In genomic region chr3:84974193-84974592, GRCm38 (mm10) we compare ENCODE assay signal across 19 mouse cellular contexts.
DNase-seq lines count a peak whose midpoint lies in the region; ATAC-seq and TF ChIP-seq lines count a peak whose summit lies in the region.
"Had no signal": no experiment of that assay in that cellular context is flagged by ENCODE, and none has a peak within 500 bp of the region (broad histone marks: within the 10 kb centered on the region; RNA-seq: fewer than 3 reads in every experiment).

No protein-coding gene starts in this region.

- H3K36me3 ChIP-seq in midbrain, embryonic 11.5 days (ENCODE audit: control insufficient read depth, insufficient read depth, low read length): peaks cover 7% of the 10 kb centered on the region
- 0 out of 2 replicates have a peak, but pooled peaks cover 20% of the 10 kb centered on the region for H3K36me3 ChIP-seq in midbrain, embryonic 15.5 days (replicated peaks)

- H3K9ac ChIP-seq in midbrain, embryonic 11.5 days (ENCODE audit: low read length): no peak overlapping the region
- no peak overlapping the region for H3K9ac ChIP-seq in midbrain, embryonic 15.5 days
- H3K9ac ChIP-seq: embryonic facial prominence, embryonic 12.5 days; forebrain, embryonic 13.5 days; forebrain, embryonic 15.5 days; forebrain, postnatal 0 days had no signal

- H3K9me3 ChIP-seq in midbrain, embryonic 11.5 days (ENCODE audit: control insufficient read depth, low read length): no peaks in the 10 kb centered on the region
- H3K9me3 ChIP-seq in midbrain, embryonic 15.5 days: no peaks in the 10 kb centered on the region
- H3K9me3 ChIP-seq: embryonic facial prominence, embryonic 10.5 days; embryonic facial prominence, embryonic 12.5 days; forebrain, embryonic 13.5 days; forebrain, embryonic 15.5 days had no signal

- 85% methylated on average over 9 of the region's 9 CpGs for WGBS in midbrain, embryonic 11.5 days
- WGBS in midbrain, embryonic 15.5 days: 78% methylated on average over 9 of the region's 9 CpGs

- no peak for TF ChIP-seq CTCF in layer of hippocampus, adult 2 months (conservative IDR thresholded peaks at IDR 0.05)

- H3K4me1 ChIP-seq in midbrain, embryonic 11.5 days (ENCODE audit: control insufficient read depth, insufficient read depth, low read length): peaks cover 10% of the 10 kb centered on the region
- H3K4me1 ChIP-seq in midbrain, embryonic 15.5 days: no peaks in the 10 kb centered on the region
- H3K4me1 ChIP-seq: embryonic facial prominence, embryonic 10.5 days; embryonic facial prominence, embryonic 12.5 days; forebrain, embryonic 13.5 days; forebrain, embryonic 15.5 days had no signal

- peak overlapping the region; percentile 63; the same call in 1 of the 2 replicates for H3K27ac ChIP-seq in layer of hippocampus, adult 2 months
- H3K27ac ChIP-seq in midbrain, embryonic 11.5 days (ENCODE audit: low read depth, low read length): no peak overlapping the region
- no peak overlapping the region for H3K27ac ChIP-seq in midbrain, embryonic 15.5 days
- H3K27ac ChIP-seq: embryonic facial prominence, embryonic 10.5 days; embryonic facial prominence, embryonic 12.5 days; forebrain, embryonic 13.5 days; forebrain, embryonic 15.5 days had no signal

- H3K27me3 ChIP-seq in midbrain, embryonic 11.5 days (ENCODE audit: control insufficient read depth, insufficient read depth, low read length): no peaks in the 10 kb centered on the region
- no peaks in the 10 kb centered on the region for H3K27me3 ChIP-seq in midbrain, embryonic 15.5 days (replicated peaks)
- H3K27me3 ChIP-seq: embryonic facial prominence, embryonic 12.5 days; forebrain, embryonic 13.5 days; forebrain, embryonic 15.5 days had no signal

- no peak for DNase-seq in layer of hippocampus, adult 2 months (ENCODE audit: low spot score in 2 of 2)
- DNase-seq in layer of hippocampus, adult 11-12 months (ENCODE audit: low spot score): no peak
- DNase-seq in midbrain, embryonic 11.5 days (ENCODE audit: low spot score, missing footprints): peak; percentile 72
- DNase-seq in spleen, postnatal 10 days (ENCODE audit: low spot score in 2 of 2): no peak
- DNase-seq: adrenal gland, adult 2 months; adrenal gland, postnatal 10 days; adrenal gland, postnatal 25 days; cerebellum, adult 11 months; cerebellum, adult 18-20 months; cerebellum, adult 8-10 months; cerebellum, adult 9-11 months; cerebellum, postnatal 14 days; cerebellum, postnatal 36 days; forebrain, postnatal 0 days had no signal

- H3K4me3 ChIP-seq in layer of hippocampus, adult 2 months: no peak overlapping the region
- no peak overlapping the region for H3K4me3 ChIP-seq in midbrain, embryonic 11.5 days (ENCODE audit: low read depth, low read length)
- no peak overlapping the region for H3K4me3 ChIP-seq in midbrain, embryonic 15.5 days
- H3K4me3 ChIP-seq: embryonic facial prominence, embryonic 10.5 days; embryonic facial prominence, embryonic 12.5 days; forebrain, embryonic 13.5 days; forebrain, embryonic 15.5 days had no signal

- H3K4me2 ChIP-seq in midbrain, embryonic 11.5 days: no peak overlapping the region
- no peak overlapping the region for H3K4me2 ChIP-seq in midbrain, embryonic 15.5 days
- H3K4me2 ChIP-seq: embryonic facial prominence, embryonic 12.5 days; forebrain, embryonic 13.5 days; forebrain, embryonic 15.5 days had no signal

- no peak for ATAC-seq in midbrain, embryonic 11.5 days (ENCODE audit: low FRiP score)
- ATAC-seq in midbrain, embryonic 15.5 days (replicated peaks): no peak
- ATAC-seq: forebrain, embryonic 13.5 days; forebrain, embryonic 15.5 days; forebrain, postnatal 0 days had no signal
